Mouse (Mus musculus) liver, adult (tissue): Measurements from ENCODE around the gene Morc3.

Source experiments
- GATA4 ChIP-seq: IDR thresholded peaks from 2 replicates; pipeline ENCODE4 v1.6.1; 2014; ENCODE audit warnings: mild to moderate bottlenecking, low read length; ENCODE audit not compliant: insufficient replicate concordance

The Morc3 gene

DNA sequence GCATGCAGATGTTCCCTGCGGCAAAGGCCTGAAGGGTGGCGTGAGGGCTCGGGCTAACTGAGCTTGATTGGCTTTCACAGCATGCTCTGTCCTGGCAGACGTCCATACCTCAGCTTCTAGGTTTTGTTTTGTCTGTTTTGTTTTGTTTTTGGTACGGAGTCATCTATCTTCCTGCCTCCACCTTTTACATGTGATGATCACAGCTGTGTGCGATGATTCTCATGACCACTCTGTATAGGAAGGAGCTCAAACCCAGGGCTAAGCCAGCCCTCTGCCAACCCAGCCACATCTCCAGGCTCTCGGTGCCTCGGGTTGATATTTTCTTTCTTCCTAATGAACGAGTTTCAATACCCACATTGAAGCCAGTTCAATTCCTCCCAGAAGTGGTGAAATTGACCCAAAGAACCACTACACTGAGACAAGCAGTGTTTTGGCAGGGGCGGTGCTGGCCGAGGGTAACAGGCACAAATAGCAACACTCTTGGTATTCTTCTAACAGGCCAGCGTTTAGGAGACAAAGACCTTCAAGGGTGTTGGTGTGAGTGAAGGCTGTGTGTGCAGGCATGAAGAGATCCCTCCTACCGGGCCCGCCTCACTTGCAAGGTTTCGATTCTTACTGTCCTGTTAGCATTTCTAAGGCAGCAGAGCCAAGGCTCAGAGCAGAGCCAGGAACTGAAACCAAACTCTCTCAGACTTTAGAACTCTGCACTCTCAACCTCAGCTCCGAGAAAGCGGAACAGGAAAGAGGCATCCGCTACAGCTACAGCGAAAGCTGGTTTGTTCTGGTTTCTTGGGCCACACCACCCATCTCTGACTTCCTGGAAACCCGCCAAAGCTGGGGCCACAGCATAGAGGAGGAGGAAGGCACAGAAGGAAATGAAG, 15.8 kb upstream of the Morc3 start:
- no peak for TF ChIP-seq GATA4

- TF ChIP-seq GATA4 = peak; percentile 49; the same call in 1 of the 2 replicates
Measured at GRCm38 (mm10) chr16:93816861-93817260, 15.1 kb upstream of the Morc3 start.

- TF ChIP-seq GATA4 = no peak
Measured at GRCm38 (mm10) chr16:93817371-93817770, 14.6 kb upstream of the Morc3 start.

DNA sequence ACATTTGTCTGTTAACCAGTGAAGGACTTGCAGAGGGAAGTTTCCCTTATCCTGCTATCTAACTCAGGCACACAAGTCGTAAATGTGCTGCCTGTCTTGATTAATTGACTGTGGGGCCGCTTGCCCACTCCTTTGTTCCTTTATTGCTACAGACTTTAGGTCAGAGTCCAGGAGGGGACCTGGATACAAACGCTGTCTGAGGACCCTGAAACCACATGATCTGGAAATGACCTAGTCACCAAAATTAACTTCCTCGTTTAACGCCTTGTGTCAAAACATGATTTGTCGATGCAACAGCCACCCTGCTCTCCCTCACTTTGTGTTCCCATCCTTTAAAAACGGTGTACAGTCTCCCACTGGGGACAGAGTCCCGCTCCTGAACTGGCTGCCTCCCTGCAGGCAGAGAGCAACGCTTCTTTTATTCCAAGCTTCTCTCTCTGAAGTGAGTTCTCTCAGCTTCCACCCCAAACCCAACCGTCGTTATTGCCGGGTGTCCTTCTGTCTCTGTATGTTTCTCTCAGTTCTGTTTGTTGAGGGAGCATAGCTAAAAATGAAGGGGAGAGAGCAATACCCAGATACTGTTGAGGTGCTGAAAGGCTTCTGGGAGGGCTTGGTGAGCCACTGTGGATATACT, 13.1 kb upstream of the Morc3 start:
- no peak for TF ChIP-seq GATA4

- no peak for TF ChIP-seq GATA4
Measured at GRCm38 (mm10) chr16:93819325-93819696, 12.6 kb upstream of the Morc3 start.

GRCm38 (mm10) chr16:93820040-93820439, 11.9 kb upstream of the Morc3 start:
- no peak for TF ChIP-seq GATA4

DNA sequence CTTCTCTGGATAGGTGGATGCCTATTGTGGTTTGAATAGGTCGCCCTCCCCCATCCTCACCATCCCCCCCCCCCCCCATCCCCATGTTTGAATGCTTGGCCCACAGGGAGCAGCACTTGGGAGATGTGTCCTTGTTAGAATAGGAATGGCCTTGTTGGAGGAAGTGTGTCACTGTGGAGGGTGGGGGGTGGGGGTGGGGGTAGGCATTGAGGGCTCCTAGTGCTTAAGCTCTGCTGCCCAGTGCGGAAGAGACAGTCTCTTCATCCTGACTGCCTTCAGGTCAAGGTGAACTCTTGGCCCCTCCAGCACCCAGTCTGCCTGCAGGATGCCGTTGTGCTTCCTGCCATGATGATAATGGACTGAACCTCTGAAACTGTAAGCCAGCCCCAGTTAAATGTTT, 10.2 kb upstream of the Morc3 start:
- no peak for TF ChIP-seq GATA4

GRCm38 (mm10) chr16:93824799-93825198, 7.1 kb upstream of the Morc3 start:
- no peak for TF ChIP-seq GATA4

GRCm38 (mm10) chr16:93825463-93825862, 6.5 kb upstream of the Morc3 start:
- no peak for TF ChIP-seq GATA4

DNA sequence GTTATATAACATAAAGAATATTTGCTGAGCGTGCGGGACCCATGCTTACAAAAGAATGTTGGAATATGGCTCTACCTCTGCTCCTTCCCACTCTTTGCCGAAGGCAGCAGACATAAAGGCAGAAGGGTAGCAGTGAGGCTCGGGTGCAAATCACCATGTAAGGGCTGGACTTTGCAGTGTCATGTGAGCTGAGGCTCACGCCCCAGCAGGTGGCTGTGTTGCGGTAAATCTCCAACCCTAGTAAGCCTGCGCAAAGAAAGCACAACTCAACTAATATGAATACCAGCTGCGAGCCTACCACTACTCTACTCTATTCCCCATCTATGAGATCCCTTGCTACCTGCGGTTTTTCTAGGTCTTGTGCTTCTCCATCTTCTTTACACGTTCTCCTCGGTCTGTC, 5.9 kb upstream of the Morc3 start:
- no peak for TF ChIP-seq GATA4

DNA sequence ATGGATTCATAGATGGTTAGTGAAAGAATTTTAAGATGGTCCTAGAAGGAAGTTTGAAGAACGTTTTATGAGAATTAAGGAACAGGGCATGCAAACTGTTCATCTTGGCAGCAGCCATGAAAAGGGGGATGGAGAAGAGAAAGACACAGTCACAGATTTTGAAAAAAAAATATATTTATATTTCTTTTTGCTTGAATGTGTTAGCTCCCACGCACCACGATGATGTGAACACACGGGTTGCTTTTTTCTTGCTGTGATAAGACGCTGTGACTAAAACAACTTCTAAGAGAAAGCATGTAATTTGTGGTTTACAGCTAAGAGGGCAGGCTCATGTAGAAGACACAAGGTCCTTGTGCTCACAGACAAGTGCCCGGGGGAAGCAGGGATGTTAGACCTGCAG, 5.0 kb upstream of the Morc3 start:
- TF ChIP-seq GATA4 = no peak

GRCm38 (mm10) chr16:93829526-93829925, 2.4 kb upstream of the Morc3 start:
- TF ChIP-seq GATA4 = no peak

DNA sequence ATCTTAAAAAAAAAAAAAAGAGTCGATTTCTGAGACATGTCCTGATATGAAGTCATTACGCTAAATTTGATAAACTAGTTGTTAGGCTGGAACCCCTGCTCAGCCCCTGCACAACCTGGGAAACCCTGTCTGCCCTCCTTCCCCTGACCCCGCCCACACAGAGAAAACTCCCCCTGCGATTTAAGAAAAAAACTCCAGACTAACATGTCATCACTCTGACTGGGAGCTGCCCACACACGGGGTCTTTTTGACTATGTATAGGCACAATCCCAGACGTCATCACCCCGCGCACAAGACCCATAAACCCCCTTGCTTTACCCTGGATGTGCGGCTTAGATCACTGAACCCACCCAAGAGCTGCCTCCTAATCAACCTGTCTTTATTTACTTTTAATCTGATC, 1.9 kb upstream of the Morc3 start:
- no peak for TF ChIP-seq GATA4

DNA sequence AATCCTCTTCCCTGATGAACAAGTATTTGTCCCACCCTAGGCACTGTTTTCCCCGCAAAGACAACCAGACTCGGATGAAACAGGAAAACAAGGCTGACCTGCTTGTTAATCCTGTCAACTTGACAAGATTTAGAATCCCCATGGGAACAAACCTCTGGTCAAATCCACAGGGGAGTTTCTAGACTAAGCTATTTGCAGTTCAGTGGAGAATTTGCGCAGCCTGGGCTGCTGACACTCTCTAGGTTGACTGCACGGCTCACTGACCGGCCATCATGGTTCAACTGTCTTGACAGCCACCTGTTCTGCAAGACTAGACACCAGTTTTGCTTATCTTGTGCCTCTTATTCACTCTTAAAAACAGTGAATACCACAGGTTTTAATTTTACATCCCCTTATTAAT, 1.0 kb upstream of the Morc3 start:
- no peak for TF ChIP-seq GATA4

- no peak for TF ChIP-seq GATA4
Measured at GRCm38 (mm10) chr16:93832451-93833276, 743 bp downstream of the Morc3 start.

GRCm38 (mm10) chr16:93833551-93833950, 1.6 kb downstream of the Morc3 start:
- TF ChIP-seq GATA4 = no peak
